Mouse (Mus musculus) CH12.LX (cell line): ENCODE results near the gene Rfpl4. TPM values are rescaled to one million over a fixed set of nuclear protein-coding genes. Genes with fewer than 3 reads are reported as not detected.

Experiments used
- DNase-seq: peaks from one replicate; pipeline ENCODE4 v3.0.0-alpha.2; 2013; ENCODE audit errors: extremely low read depth
- H3K27ac ChIP-seq: 2 replicates; pipeline ENCODE4 v1.5.1; 2012; ENCODE audit warnings: low read depth, mild to moderate bottlenecking, control low read depth, moderate library complexity; ENCODE audit not compliant: insufficient read depth
- H3K27me3 ChIP-seq: replicated peaks from 2 replicates; pipeline ENCODE3; 2012; ENCODE audit warnings: inconsistent platforms
- H3K36me3 ChIP-seq, 2 experiments: replicated peaks in 1 of 2; 2 replicates each; pipeline versions ENCODE3 to v1.6.1; 2012; ENCODE audit warnings: inconsistent platforms in 1 of 2, low read length in 1 of 2, mild to moderate bottlenecking in 1 of 2, mixed read lengths in 1 of 2, moderate library complexity in 1 of 2; ENCODE audit not compliant: control insufficient read depth in 1 of 2, insufficient read depth in 1 of 2
- H3K4me1 ChIP-seq, 2 experiments: 2 replicates each; pipeline ENCODE4 v1.6.1; 2012; ENCODE audit warnings: inconsistent platforms in 1 of 2, moderate library complexity in 1 of 2; ENCODE audit not compliant: insufficient read depth in 2 of 2, control insufficient read depth in 1 of 2
- H3K4me2 ChIP-seq: 2 replicates; pipeline ENCODE4 v1.6.1; 2012; ENCODE audit warnings: low read depth, mild to moderate bottlenecking, control low read depth; ENCODE audit not compliant: poor library complexity, insufficient read depth, severe bottlenecking
- H3K4me3 ChIP-seq, 3 experiments: fragments of 150-350 bp in 1 of 3; sonication (generic) in 1 of 3; replicated peaks in 1 of 3; 2 replicates each; pipeline versions ENCODE3 to v1.5.1; 2011 to 2012; ENCODE audit warnings: low read depth in 2 of 3, low read length in 2 of 3, mild to moderate bottlenecking in 2 of 3, moderate library complexity in 2 of 3, control low read depth in 1 of 3, improper control_type of control experiment in 1 of 3, inconsistent platforms in 1 of 3, mixed read lengths in 1 of 3; ENCODE audit not compliant: poor library complexity in 1 of 3
- H3K79me2 ChIP-seq: replicated peaks from 2 replicates; pipeline ENCODE4 v1.6.1; 2012; ENCODE audit warnings: mild to moderate bottlenecking, moderate library complexity; ENCODE audit not compliant: control insufficient read depth, poor library complexity, insufficient read depth, severe bottlenecking; ENCODE audit errors: extremely low read depth
- H3K9ac ChIP-seq: 2 replicates; pipeline ENCODE4 v1.6.1; 2012; ENCODE audit warnings: low read depth, mild to moderate bottlenecking, control low read depth, moderate library complexity; ENCODE audit not compliant: insufficient read depth
- H3K9me3 ChIP-seq: replicated peaks from 2 replicates; pipeline ENCODE3; 2012; ENCODE audit warnings: low read length, inconsistent platforms, mixed read lengths
- BHLHE40 ChIP-seq: IDR thresholded peaks from 2 replicates; pipeline ENCODE4 v1.6.1; 2011; ENCODE audit warnings: mild to moderate bottlenecking, low read depth, low read length, improper control_type of control experiment
- E2F4 ChIP-seq: IDR thresholded peaks from 2 replicates; pipeline ENCODE4 v1.6.1; 2011; ENCODE audit warnings: low read depth, low read length, improper control_type of control experiment; ENCODE audit not compliant: insufficient replicate concordance
- EP300 ChIP-seq: IDR thresholded peaks from 2 replicates; pipeline ENCODE4 v1.6.1; 2011; ENCODE audit warnings: low read length, improper control_type of control experiment
- HCFC1 ChIP-seq: IDR thresholded peaks from 2 replicates; pipeline ENCODE4 v1.6.1; 2012; ENCODE audit warnings: low read depth, mild to moderate bottlenecking, inconsistent platforms, low read length, improper control_type of control experiment
- IRF4 ChIP-seq: IDR thresholded peaks from 2 replicates; pipeline ENCODE4 v1.6.1; 2014; ENCODE audit warnings: low read depth, mild to moderate bottlenecking, inconsistent platforms, low read length, improper control_type of control experiment
- JUND ChIP-seq: conservative IDR thresholded peaks from 2 replicates; pipeline ENCODE4 v1.6.1; 2011; ENCODE audit warnings: low read depth, low read length, improper control_type of control experiment
- KAT2A ChIP-seq: IDR thresholded peaks from 2 replicates; pipeline ENCODE4 v1.6.1; 2012; ENCODE audit warnings: low read length, improper control_type of control experiment, inconsistent platforms; ENCODE audit not compliant: insufficient replicate concordance
- MEF2A ChIP-seq: IDR thresholded peaks from 2 replicates; pipeline ENCODE4 v1.6.1; 2014; ENCODE audit warnings: low read depth, mild to moderate bottlenecking, inconsistent platforms, low read length, improper control_type of control experiment, borderline replicate concordance
- MYC ChIP-seq: IDR thresholded peaks from 2 replicates; pipeline ENCODE4 v1.6.1; 2011; ENCODE audit warnings: low read depth, mild to moderate bottlenecking, improper control_type of control experiment, low read length
- RAD21 ChIP-seq: IDR thresholded peaks from 2 replicates; pipeline ENCODE4 v1.6.1; 2011; ENCODE audit warnings: low read depth, mild to moderate bottlenecking, low read length, improper control_type of control experiment, moderate library complexity
- SMC3 ChIP-seq: IDR thresholded peaks from 2 replicates; pipeline ENCODE4 v1.6.1; 2011; ENCODE audit warnings: low read depth, low read length, improper control_type of control experiment
- TBP ChIP-seq: conservative IDR thresholded peaks from 2 replicates; pipeline ENCODE4 v1.6.1; 2011; ENCODE audit warnings: low read depth, low read length, improper control_type of control experiment
- USF1 ChIP-seq: IDR thresholded peaks from 2 replicates; pipeline ENCODE4 v1.6.1; 2014; ENCODE audit warnings: low read depth, mild to moderate bottlenecking, inconsistent platforms, low read length, improper control_type of control experiment
- ZC3H11A ChIP-seq: IDR thresholded peaks from 2 replicates; pipeline ENCODE4 v1.6.1; 2012; ENCODE audit warnings: low read depth, mild to moderate bottlenecking, inconsistent platforms, low read length, improper control_type of control experiment
- dilution Hi-C: fragments of 300-500 bp; cut with MboI; formaldehyde crosslinking; loops from 2 replicates; pipeline ENCODE4 v1.14.3; 2020; ENCODE audit warnings: low sequenced_read_pairs; ENCODE audit not compliant: extremely low pct_unique_long_range_greater_than_20kb, extremely low pct_ligation_motif_present
- in situ Hi-C: fragments of 300-500 bp; cut with MboI; formaldehyde crosslinking; loops from 3 replicates; pipeline ENCODE4 v1.14.3; 2019; ENCODE audit warnings: low sequenced_read_pairs, low pct_ligation_motif_present, low pct_unique_long_range_greater_than_20kb, mixed read lengths
- polyA plus RNA-seq: library from polyadenylated mRNA; unstranded; fragments of >175 nt; gene quantifications from 2 replicates; pipeline ENCODE4 v1.2.1, GENCODE M21; 2012; ENCODE audit warnings: low read depth; ENCODE audit not compliant: insufficient read length
- total RNA-seq, 2 experiments: library from RNA; depleted of rRNA; stranded (reverse); fragments of 300-350 nt in 1 of 2; fragments of >200 nt in 1 of 2; gene quantifications; 2 replicates each; pipeline ENCODE4 v1.2.3; 2012 to 2014

The Rfpl4 gene
- total and polyA plus RNA-seq, 3 experiments, result not detected

- TF ChIP-seq TBP, result no peak
Observed at GRCm38 (mm10) chr7:5125549-5126406, 9.0 kb upstream of the Rfpl4 start, which contains the start of gene Rasl2-9 (continued).

GRCm38 (mm10) chr7:5125078-5125477, 8.3 kb upstream of the Rfpl4 start:
- dilution Hi-C loops (no loop called here), in situ Hi-C loops (loop anchor here (5.0 kb wide), 1 partner anchor 63 kb away; the partner anchor contains the start of gene U2af2)
- peak overlapping the region; percentile 60; the same call in 1 of the 2 replicates for H3K4me2 ChIP-seq

DNA sequence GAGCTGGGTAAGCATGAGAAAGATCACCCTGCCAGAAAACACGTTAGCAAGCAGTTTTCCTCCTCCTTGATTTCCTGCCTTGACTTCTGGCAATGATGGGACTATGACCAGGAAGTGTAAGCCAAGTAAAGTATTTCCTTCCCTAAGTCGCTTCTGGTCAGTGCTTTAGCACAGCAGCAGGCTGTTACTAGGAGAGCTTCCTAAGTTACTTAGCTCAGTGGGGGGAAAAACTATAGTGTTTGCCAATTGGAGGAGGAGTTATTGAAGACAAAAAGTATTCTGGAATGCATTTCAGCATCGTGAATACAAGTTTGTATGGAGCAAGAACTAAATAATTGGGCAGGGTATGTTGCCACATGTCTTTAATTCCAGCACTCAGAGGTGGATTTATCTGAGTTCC, 4.0 kb downstream of the Rfpl4 start:
- TF ChIP-seq KAT2A (no peak), EP300 (no peak), JUND (no peak), E2F4 (no peak), SMC3 (no peak), BHLHE40 (no peak), HCFC1 (no peak), RAD21 (no peak), ZC3H11A (no peak), MYC (no peak), USF1 (no peak)
- DNase-seq, result no peak
- Histone ChIP-seq H3K9ac (no peak overlapping the region), H3K4me1 (no peaks in the 10 kb centered on the region), H3K4me3 (no peak overlapping the region), H3K27me3 (no peaks in the 10 kb centered on the region), H3K27ac (no peak overlapping the region), H3K4me2 (no peak overlapping the region), H3K36me3 (no peaks in the 10 kb centered on the region), H3K9me3 (peaks cover 4% of the 10 kb centered on the region), H3K79me2 (no peaks in the 10 kb centered on the region)
- dilution Hi-C loops (no loop called here), in situ Hi-C loops (no loop called here)

More at GRCm38 (mm10) chr7:5125078-5125477, 8.3 kb upstream of the Rfpl4 start:
- H3K9me3 ChIP-seq, result no peaks in the 10 kb centered on the region
- H3K36me3 ChIP-seq, result no peaks in the 10 kb centered on the region
- no peak for DNase-seq
- peaks cover 3 to 4% of the 10 kb centered on the region in 2 experiments; a peak in 3 of 4 replicates for H3K4me1 ChIP-seq
- peak; percentile 67; the same call in 1 of the 2 replicates for TF ChIP-seq MEF2A
- no peak for TF ChIP-seq IRF4
- no peaks in the 10 kb centered on the region for H3K27me3 ChIP-seq
- no peaks in the 10 kb centered on the region for H3K79me2 ChIP-seq
- H3K4me3 ChIP-seq, result peak overlapping the region in 2 of 3 experiments; percentile 79 to 83
- H3K9ac ChIP-seq, result peak overlapping the region; percentile 72
- H3K27ac ChIP-seq, result no peak overlapping the region
